Mouse (Mus musculus): ENCODE measurements around the gene Acod1. TPM values are rescaled to one million over a fixed set of nuclear protein-coding genes. Genes with fewer than 3 reads are reported as not detected.

Acod1 gene
- polyA plus RNA-seq, 1 experiment: 0.86 TPM

DNA sequence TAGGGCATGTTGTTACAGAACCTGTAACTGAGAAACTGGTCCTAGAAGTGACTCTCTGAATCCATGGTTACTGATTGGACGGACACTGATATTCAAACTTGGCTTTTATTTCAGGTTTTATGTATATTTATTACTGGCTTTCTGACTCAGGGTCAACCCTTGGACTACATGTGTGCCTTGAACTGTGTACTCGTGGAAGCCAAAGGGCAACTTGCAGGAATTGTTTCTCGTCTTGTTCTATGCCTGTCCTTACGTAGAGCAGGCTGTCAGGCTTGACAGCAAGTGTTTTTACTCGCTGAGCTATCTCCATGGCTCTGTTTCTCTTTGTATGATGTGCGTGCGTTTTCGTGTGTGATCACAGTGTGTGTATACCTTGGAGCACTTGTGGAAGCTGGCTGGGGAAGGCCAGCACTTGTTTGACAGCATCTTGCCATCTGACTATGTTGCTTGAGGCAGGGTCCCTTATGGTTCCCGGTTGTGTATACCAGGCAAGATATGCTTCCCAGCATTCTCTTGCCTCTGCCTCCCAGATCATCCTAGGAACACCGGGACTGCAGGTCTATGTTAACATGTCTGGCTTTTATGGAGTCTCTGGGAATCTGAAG lies 56.1 kb downstream of the Acod1 start:
- Histone ChIP-seq H3K4me3 (ENCODE audit: control insufficient read depth, insufficient read depth, low read length) (no peak overlapping the region), H3K36me3 (ENCODE audit: control insufficient read depth, insufficient read depth, low read length) (no peaks in the 10 kb centered on the region), H3K27ac (ENCODE audit: control insufficient read depth, insufficient read depth, low read length) (no peak overlapping the region), H3K4me1 (replicated peaks; ENCODE audit: control insufficient read depth, insufficient read depth, low read length) (no peaks in the 10 kb centered on the region), H3K27me3 (ENCODE audit: control insufficient read depth, insufficient read depth, low read length) (no peaks in the 10 kb centered on the region)
- 93% methylated on average over 10 of the region's 10 CpGs for WGBS
- no peak for DNase-seq
- TF ChIP-seq CTCF (IDR thresholded peaks at IDR 0.05; ENCODE audit: borderline replicate concordance, control insufficient read depth, extremely low read depth, insufficient read depth, low read length, poor library complexity): no peak
- no peak for TF ChIP-seq POLR2A (IDR thresholded peaks at IDR 0.05; ENCODE audit: control insufficient read depth, extremely low read depth, insufficient read depth, low read length, poor library complexity)

Other genes starting within 250 kb of the Acod1 start
- gene Kctd12, start 64.3 kb upstream of the Acod1 start, polyA plus RNA-seq (2012; rRNA removed): 20.0 and 25.4 TPM in 2 replicates
- 21.6 and 23.4 TPM in 2 replicates for gene Cln5, start 23.2 kb downstream of the Acod1 start, polyA plus RNA-seq (2012; rRNA removed)
- 105 and 113 TPM in 2 replicates for gene Fbxl3, start 52.6 kb downstream of the Acod1 start, polyA plus RNA-seq (2012; rRNA removed)